Mouse (Mus musculus) liver, adult 2 months (tissue): ENCODE results near the gene Mrgprh. TPM values are rescaled to one million over a fixed set of nuclear protein-coding genes. Genes with fewer than 3 reads are reported as not detected.

Experiments
- DNase-seq: peaks from one replicate; pipeline ENCODE4 v3.0.0-alpha.2; 2011; ENCODE audit warnings: low read depth, low spot score; ENCODE audit errors: extremely low read depth
- H3K27ac ChIP-seq: fragments of 200-500 bp; replicated peaks from 2 replicates; pipeline ENCODE4 v1.5.1; 2012; ENCODE audit warnings: low read depth, mild to moderate bottlenecking, control low read depth, inconsistent platforms, low read length; ENCODE audit not compliant: insufficient read depth
- H3K27me3 ChIP-seq: fragments of 200-500 bp; 2 replicates; pipeline ENCODE4 v1.6.1; 2012; ENCODE audit warnings: mild to moderate bottlenecking, moderate library complexity, low read length, inconsistent platforms; ENCODE audit not compliant: control insufficient read depth, insufficient read depth
- H3K36me3 ChIP-seq: fragments of 200-500 bp; 2 replicates; pipeline ENCODE4 v1.6.1; 2012; ENCODE audit warnings: low read length, inconsistent platforms; ENCODE audit not compliant: control insufficient read depth, insufficient read depth
- H3K4me1 ChIP-seq: fragments of 200-500 bp; 2 replicates; pipeline ENCODE4 v1.6.1; 2011; ENCODE audit warnings: low read length; ENCODE audit not compliant: control insufficient read depth, insufficient read depth
- H3K4me3 ChIP-seq: fragments of 200-500 bp; 2 replicates; pipeline ENCODE4 v1.5.1; 2011; ENCODE audit warnings: low read depth, mild to moderate bottlenecking, control low read depth, low read length, moderate library complexity; ENCODE audit not compliant: insufficient read depth
- H3K79me2 ChIP-seq: fragments of 200-500 bp; 2 replicates; pipeline ENCODE4 v1.6.1; 2012; ENCODE audit warnings: inconsistent platforms, mild to moderate bottlenecking, low read length, moderate library complexity; ENCODE audit not compliant: control insufficient read depth, insufficient read depth
- H3K9ac ChIP-seq: fragments of 200-500 bp; 2 replicates; pipeline ENCODE4 v1.6.1; 2012; ENCODE audit warnings: low read depth, mild to moderate bottlenecking, control low read depth, inconsistent platforms, low read length
- CTCF ChIP-seq: fragments of 200-500 bp; IDR thresholded peaks from 2 replicates; pipeline ENCODE4 v1.5.1; 2011; ENCODE audit warnings: low read depth, low read length, control low read depth
- POLR2A ChIP-seq: fragments of 200-500 bp; IDR thresholded peaks from 2 replicates; pipeline ENCODE4 v1.6.1; 2011; ENCODE audit warnings: low read length, control low read depth; ENCODE audit not compliant: insufficient read depth; ENCODE audit errors: extremely low read depth
- WGBS: fragments of 180-500 bp; shearing (Covaris S2); methylation state at CpG from one replicate; pipeline ENCODE4 v1.1.7; 2018; 5-methylcytosine and 5-hydroxymethylcytosine counted together
- polyA plus RNA-seq: library from polyadenylated mRNA; depleted of rRNA; stranded (reverse); fragments of >200 nt; gene quantifications from 2 replicates; pipeline ENCODE4 v1.2.3, GENCODE M21; 2012
- total RNA-seq: library from RNA; depleted of rRNA; stranded (reverse); fragments of >200 nt; gene quantifications from 2 replicates; pipeline ENCODE4 v1.2.3, GENCODE M21; 2014

Mrgprh gene
- total and polyA plus RNA-seq, 2 experiments = 0.05 to 0.09 TPM

- H3K27me3 ChIP-seq = no peaks in the 10 kb centered on the region
- WGBS = 40% methylated on average over 4 of the region's 4 CpGs
Observed at GRCm38 (mm10) chr17:12868640-12869039, 7.2 kb upstream of the Mrgprh start.

GRCm38 (mm10) chr17:12872275-12873028 lies 3.4 kb upstream of the Mrgprh start:
- Histone ChIP-seq H3K4me3 (no peak overlapping the region), H3K27me3 (0 out of 2 replicates have a peak, but pooled peaks cover 3% of the 10 kb centered on the region), H3K27ac (no peak overlapping the region), H3K36me3 (no peaks in the 10 kb centered on the region), H3K4me1 (no peaks in the 10 kb centered on the region), H3K9ac (no peak overlapping the region), H3K79me2 (no peaks in the 10 kb centered on the region)
- TF ChIP-seq POLR2A = no peak
- TF ChIP-seq CTCF = no peak
- no peak for DNase-seq
- 71% methylated on average over 16 of the region's 16 CpGs for WGBS

More at GRCm38 (mm10) chr17:12868640-12869039, 7.2 kb upstream of the Mrgprh start:
- Histone ChIP-seq H3K27ac (no peak overlapping the region), H3K36me3 (no peaks in the 10 kb centered on the region), H3K4me1 (no peaks in the 10 kb centered on the region), H3K4me3 (no peak overlapping the region), H3K79me2 (no peaks in the 10 kb centered on the region), H3K9ac (no peak overlapping the region)
- TF ChIP-seq CTCF = no peak
- TF ChIP-seq POLR2A = no peak
- DNase-seq = no peak

GRCm38 (mm10) chr17:12880178-12880577 lies 4.3 kb downstream of the Mrgprh start:
- no peaks in the 10 kb centered on the region for H3K36me3 ChIP-seq
- DNase-seq = peak; percentile 63
- WGBS = 3% methylated on average over 14 of the region's 14 CpGs
- H3K79me2 ChIP-seq = no peaks in the 10 kb centered on the region
- 0 out of 2 replicates have a peak, but pooled peaks cover 3% of the 10 kb centered on the region for H3K27me3 ChIP-seq
- TF ChIP-seq POLR2A = no peak
- TF ChIP-seq CTCF = peak; percentile 73
- no peak overlapping the region for H3K9ac ChIP-seq
- H3K4me3 ChIP-seq = no peak overlapping the region
- no peak overlapping the region for H3K27ac ChIP-seq
- no peaks in the 10 kb centered on the region for H3K4me1 ChIP-seq

GRCm38 (mm10) chr17:12881216-12881615 lies 5.4 kb downstream of the Mrgprh start:
- Histone ChIP-seq H3K4me3 (no peak overlapping the region), H3K79me2 (no peaks in the 10 kb centered on the region), H3K27me3 (0 out of 2 replicates have a peak, but pooled peaks cover 3% of the 10 kb centered on the region), H3K36me3 (no peaks in the 10 kb centered on the region), H3K4me1 (no peaks in the 10 kb centered on the region), H3K9ac (no peak overlapping the region), H3K27ac (no peak overlapping the region)
- TF ChIP-seq CTCF = no peak
- TF ChIP-seq POLR2A = no peak
- no peak for DNase-seq
- WGBS = 90% methylated on average over 1 of the region's 1 CpGs

- Histone ChIP-seq H3K4me3 (no peak overlapping the region), H3K79me2 (no peaks in the 10 kb centered on the region), H3K4me1 (no peaks in the 10 kb centered on the region), H3K27ac (no peak overlapping the region), H3K9ac (no peak overlapping the region), H3K36me3 (no peaks in the 10 kb centered on the region; the same call in 1 of the 2 replicates), H3K27me3 (no peaks in the 10 kb centered on the region)
- DNase-seq = no peak
- WGBS = 63% methylated on average over 6 of the region's 6 CpGs
- no peak for TF ChIP-seq CTCF
- TF ChIP-seq POLR2A = no peak
Observed at GRCm38 (mm10) chr17:12886620-12887019, 10.8 kb downstream of the Mrgprh start.

DNA sequence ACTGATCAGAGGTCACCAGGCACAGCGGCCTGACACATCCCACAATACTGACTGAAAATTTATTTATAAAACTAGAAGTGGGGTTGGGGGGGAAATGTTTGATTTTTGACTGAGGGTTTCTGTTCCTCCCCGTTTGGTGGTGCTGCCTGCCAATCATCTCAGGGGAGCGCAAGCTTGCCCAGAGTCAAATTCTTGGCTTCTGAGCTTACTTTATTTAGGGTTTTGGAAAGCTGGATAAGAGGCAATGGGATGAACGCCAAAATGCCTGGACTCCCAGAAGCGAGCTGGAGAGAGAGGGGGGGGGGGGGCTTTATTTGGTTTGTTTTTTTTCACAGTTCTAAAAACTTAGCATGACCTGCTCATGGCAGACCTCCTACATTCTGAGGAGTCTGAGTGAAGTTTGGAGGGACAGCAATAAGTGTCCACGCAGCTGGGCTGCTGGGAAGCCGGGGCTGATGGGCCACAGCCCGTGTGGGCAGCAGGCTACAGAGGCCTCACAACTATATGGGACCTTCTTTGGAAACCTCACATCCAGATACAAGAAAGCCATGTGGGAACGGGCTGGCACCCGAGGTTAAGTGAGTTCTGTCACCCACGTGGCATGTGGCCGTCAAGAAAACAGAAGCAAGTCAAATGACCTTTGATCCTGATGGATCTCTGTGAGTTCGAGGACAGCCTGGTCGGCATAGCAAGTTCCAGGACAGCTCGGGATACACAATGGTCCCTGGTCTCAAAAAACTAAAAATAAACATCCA lies 11.4 kb downstream of the Mrgprh start:
- no peak for TF ChIP-seq CTCF
- no peak for TF ChIP-seq POLR2A
- DNase-seq = no peak
- no peak overlapping the region for H3K4me3 ChIP-seq
- H3K27me3 ChIP-seq = no peaks in the 10 kb centered on the region
- H3K4me1 ChIP-seq = no peaks in the 10 kb centered on the region
- no peaks in the 10 kb centered on the region for H3K79me2 ChIP-seq
- no peaks in the 10 kb centered on the region; the same call in 1 of the 2 replicates for H3K36me3 ChIP-seq
- 70% methylated on average over 15 of the region's 15 CpGs for WGBS
- H3K27ac ChIP-seq = no peak overlapping the region
- H3K9ac ChIP-seq = no peak overlapping the region
